Mouse (Mus musculus): ENCODE measurements around the gene Bfsp1.

DNA sequence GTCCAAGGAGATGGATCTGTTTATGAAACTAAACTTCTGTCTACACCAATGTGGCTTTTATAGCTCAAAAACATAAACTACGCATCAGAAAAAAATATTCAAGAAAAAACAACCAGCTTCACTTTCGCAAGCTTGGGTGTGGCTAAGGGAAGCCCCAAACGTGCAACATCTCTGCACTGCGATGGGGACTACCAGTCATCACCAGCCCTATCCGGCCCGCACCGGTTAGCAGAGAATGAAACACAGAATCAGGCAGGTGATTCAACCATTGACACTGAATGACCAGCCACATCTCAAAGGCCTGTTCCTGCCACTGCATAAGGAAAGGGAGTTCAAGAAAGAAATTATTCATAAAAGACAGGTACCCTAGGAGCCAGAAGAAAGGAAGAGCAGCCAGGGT, 27.2 kb downstream of the Bfsp1 start:
- no peak for TF ChIP-seq ZNF384 (IDR thresholded peaks at IDR 0.05; ENCODE audit: low read depth, low read length)
- TF ChIP-seq SMC3 (IDR thresholded peaks at IDR 0.05; ENCODE audit: low read depth, low read length), result no peak
- no peak for TF ChIP-seq GABPA (IDR thresholded peaks at IDR 0.05; ENCODE audit: low read depth, low read length)
- no peak for TF ChIP-seq KAT2A (conservative IDR thresholded peaks at IDR 0.05; ENCODE audit: low read depth, low read length)
- TF ChIP-seq POLR2A (IDR thresholded peaks at IDR 0.05; ENCODE audit: control insufficient read depth in 1 of 2, insufficient read depth in 1 of 2, low read depth in 1 of 2, low read length in 2 of 2, poor library complexity in 1 of 2), result no peak
- TF ChIP-seq CTCF (IDR thresholded peaks at IDR 0.05 in 2 of 3, conservative IDR thresholded peaks at IDR 0.05 in 1 of 3; ENCODE audit: control insufficient read depth in 1 of 3, insufficient read depth in 1 of 3, low read depth in 2 of 3, low read length in 3 of 3, poor library complexity in 1 of 3, severe bottlenecking in 1 of 3), result no peak
- no peak for TF ChIP-seq ZC3H11A (IDR thresholded peaks at IDR 0.05; ENCODE audit: low read depth, low read length)
- TF ChIP-seq ZKSCAN1 (IDR thresholded peaks at IDR 0.05; ENCODE audit: low read depth, low read length), result no peak
